Mouse (Mus musculus) spleen, postnatal 14 days (tissue): ENCODE data around the gene Sept7.
"Not testable (repeated sequence)": the region's sequence is repeated elsewhere in the genome, so short reads cannot be mapped to it uniquely, and the experiment has no call there.

ENCODE experiments used
- DNase-seq, 2 experiments: peaks; one replicate each; pipeline ENCODE4 v3.0.0; 2021 to 2022; ENCODE audit warnings: low spot score in 2 of 2

The Sept7 gene

DNA sequence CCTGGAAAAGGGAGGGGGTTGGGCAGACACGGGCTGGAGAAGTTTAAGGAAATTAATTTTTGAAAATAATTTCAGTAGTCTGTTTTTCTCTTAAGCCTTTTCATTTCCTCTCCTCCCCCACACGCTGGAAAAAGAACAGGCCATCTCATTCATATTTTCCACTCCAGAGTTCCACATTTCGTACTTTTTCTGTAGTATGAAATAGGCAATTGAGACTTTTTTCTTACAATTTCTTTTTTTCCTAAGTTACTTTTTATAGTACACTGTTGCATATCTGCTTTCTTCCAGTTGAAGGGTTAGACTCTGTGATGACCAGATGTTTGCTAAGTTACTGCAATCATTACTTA lies 1.2 kb downstream of the Sept7 start:
- DNase-seq: no peak

DNA sequence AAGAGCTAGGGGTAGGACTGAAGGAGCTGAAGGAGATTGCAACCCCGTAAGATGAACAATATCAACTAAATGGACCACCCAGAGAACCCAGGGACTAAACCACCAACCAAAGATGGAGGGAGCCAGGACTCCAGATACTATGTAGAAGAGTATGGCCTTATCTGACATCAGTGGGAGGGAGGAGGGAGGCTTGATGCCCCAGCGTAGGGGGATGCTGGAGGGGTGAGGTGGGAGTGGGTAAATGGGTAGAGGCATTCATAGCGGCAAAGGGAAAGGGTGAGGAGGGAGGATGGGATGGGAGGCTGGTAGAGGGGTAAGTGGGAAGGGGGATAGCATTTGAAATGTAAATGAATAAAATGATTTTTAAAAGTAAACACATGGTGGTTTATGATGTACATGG lies 8.2 kb downstream of the Sept7 start:
- no peak for DNase-seq

DNA sequence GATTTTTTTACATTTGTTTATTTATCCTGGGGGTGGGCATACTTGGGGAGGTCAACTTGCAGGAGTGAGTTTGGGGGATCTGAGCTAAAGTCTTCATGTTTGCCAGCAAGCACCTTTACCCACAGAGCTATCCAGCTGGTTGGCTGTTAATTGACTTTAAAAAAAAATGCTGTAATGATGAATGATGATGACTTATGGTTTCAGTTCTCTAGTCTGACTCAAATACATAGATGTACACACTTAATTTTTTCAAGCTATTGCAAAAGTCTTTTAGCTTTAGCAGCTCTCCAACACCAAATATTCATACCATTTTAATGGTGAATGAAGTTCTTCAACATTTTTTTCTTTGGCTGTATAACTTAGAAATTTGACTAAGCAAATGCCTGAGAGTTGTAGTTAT lies 8.7 kb downstream of the Sept7 start:
- no peak for DNase-seq

DNA sequence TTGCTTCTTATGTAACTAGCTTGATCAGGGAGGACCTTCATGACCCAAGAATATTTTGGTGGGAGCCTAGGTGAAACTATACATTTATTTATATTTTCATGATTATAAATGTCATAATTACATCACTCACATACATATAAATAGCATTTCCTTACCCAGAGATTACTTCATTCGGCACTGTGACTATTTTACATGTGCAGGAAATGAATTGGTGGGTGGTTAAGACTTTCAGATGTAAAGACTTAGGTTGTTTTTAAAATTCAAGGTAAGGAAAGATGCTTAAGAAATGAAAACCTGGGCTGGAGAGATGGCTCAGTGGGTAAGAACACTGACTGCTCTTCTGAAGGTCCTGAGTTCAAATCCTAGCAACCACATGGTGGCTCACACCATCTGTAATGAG lies 9.8 kb downstream of the Sept7 start:
- DNase-seq: no peak

DNA sequence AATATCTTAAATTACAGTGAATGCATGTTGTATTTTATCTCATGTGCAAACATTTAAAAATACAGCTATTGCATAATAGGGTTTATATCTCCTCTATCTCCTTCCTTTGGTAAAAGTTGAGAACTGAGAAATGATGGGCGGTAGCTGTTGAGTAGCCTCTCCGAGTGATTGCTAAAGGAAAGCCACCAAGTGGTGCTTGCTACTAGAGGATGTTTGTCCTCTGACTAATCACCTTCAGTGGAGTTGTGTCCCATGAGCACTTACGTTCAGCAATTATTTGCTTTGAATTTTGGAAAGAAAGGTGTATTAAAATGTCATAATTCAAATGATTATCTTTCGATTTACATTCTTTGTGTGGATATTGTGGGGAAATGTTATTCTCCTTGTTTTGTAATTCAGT lies 13.6 kb downstream of the Sept7 start:
- DNase-seq: no peak

DNA sequence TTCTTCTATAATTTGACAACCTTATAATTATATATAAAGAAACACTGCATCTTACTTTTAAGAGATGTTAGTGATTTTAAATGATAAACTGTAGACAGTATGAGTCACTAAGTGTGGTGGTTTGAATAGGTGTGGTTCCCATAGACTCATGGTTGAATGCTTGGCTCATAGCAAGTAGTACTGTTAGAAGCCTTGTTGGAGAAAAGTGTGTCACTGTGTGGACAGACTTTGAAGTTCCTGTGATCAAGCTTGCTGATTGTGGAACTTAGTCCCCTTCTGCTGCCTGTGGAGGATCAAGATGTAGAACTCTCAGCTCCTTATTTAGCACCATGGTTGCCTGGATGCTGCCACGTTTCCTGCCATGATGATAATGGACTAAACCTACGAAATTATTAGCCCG lies 14.9 kb downstream of the Sept7 start:
- no peak for DNase-seq

GRCm38 (mm10) chr9:25267574-25267973 lies 15.3 kb downstream of the Sept7 start:
- no peak for DNase-seq

DNA sequence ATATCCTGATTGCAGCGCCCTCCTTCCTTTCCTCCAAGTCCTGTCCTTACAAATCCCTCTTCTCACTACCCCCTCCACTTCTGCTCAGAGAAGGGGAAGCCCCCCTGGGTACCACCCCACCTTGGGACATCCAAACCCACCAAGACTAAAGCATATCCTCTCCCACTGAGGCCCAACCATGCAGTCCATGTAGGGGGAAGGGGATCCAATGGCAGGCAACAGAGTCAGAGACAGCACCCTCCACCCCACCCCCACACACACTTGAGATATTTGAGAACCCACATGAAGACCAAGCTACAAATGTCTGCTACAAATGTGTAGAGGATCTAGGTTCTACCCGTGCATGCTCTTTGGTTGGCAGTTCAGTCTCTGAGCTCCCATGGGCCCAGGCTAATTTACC lies 19.7 kb downstream of the Sept7 start:
- DNase-seq: no peak

- DNase-seq: no peak
These were observed 37.6 kb downstream of the Sept7 start for GRCm38 (mm10) chr9:25289796-25290195.

DNA sequence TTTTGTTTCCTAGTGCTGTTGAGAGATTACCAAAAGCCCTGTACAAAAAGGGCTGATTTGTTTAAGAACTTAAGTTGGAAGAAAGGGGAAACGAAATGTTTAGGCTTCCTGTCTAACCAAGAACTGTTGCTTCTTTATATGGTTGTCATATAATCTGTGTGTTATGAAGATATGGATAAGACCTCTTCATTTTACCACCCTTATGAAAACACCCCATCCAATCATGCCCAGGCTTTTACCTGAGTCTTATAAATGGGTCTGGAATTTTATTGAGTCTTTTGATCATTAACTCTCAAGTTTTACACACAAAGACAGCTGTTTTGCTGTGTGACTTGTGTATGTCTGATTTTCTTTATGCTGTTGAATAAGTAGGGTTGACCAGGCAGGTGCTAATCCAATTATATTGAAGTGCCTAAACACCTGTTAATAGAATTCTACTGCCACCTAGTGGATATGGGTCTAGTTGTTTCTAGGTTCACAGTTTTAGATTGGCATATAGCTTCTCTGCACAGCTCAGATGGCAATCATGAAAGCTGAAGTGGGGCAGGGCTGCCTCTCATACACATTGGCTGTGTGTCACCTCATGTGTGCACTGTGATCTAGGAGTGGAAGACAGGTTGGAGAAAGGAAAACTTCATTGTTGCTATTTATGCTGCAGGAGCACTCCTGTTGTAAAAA lies 57.4 kb downstream of the Sept7 start:
- DNase-seq: no peak

DNA sequence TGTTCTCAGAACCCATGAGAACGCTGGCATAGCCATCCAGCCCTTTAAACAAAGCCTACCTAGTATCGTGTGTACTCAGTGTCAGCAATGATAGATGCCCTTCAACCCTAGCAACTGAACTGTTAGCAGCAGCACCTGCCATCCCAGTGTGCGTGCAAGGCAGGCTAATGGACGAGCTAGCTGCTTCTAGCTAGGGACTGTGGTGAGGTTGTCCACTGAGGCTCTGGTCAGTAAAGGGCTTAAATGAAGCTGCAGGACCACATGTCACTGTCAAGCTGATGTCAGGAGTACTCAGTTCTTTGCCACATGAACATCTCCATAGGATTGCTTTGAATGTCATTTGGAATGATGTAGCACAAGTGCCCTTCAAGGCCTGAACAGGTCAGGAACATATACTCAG lies 62.1 kb downstream of the Sept7 start:
- no peak for DNase-seq

DNA sequence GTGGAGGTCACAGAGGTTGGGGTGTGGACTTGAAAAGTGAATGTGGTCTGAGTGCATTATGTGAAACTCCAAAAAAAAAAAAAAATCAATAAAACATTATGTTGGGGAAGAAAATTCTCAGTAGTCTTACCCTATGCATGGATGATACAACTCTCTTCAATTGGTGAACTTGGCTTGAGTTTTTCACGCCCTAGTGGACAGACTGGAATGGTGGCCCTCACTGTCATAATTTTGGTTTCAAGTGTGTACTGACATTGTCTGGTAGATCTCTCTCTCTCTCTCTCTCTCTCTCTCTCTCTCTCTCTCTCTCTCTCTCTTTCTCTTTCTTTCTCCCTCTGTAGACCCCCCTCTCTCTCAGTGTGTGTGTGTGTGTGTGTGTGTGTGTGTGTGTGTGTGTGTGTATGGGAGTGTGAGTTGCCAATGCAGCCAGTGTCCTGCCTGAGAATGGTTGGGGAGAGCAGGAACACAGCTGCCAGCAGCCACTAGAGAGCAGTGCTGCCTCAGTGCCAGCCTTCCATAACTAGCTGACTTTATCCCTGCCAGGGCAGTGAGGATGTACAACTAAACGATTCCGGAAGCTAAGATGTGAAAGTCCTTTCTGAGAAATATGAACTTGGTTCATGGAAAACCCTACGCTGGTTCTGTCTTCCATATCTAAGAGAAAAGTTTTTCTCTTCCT lies 65.7 kb downstream of the Sept7 start:
- DNase-seq: no peak

DNA sequence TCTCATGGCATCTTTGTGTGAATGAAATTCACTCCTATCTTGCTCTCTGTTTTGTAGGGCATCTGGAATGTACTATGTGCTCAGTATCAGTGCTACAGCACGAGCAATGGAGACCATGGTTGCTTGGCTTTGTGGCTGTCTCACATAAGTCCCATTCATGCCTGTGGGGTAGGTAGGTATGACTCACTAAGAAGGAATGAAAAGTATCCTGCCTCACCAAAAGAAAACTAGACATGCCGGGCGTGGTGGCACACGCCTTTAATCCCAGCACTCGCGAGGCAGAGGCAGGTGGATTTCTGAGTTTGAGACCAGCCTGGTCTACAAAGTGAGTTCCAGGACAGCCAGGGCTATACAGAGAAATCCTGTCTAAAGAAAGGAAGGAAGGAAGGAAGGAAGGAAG lies 67.4 kb downstream of the Sept7 start:
- not testable (repeated sequence) for DNase-seq

GRCm38 (mm10) chr9:25327727-25328370 lies 75.6 kb downstream of the Sept7 start:
- DNase-seq: no peak

DNA sequence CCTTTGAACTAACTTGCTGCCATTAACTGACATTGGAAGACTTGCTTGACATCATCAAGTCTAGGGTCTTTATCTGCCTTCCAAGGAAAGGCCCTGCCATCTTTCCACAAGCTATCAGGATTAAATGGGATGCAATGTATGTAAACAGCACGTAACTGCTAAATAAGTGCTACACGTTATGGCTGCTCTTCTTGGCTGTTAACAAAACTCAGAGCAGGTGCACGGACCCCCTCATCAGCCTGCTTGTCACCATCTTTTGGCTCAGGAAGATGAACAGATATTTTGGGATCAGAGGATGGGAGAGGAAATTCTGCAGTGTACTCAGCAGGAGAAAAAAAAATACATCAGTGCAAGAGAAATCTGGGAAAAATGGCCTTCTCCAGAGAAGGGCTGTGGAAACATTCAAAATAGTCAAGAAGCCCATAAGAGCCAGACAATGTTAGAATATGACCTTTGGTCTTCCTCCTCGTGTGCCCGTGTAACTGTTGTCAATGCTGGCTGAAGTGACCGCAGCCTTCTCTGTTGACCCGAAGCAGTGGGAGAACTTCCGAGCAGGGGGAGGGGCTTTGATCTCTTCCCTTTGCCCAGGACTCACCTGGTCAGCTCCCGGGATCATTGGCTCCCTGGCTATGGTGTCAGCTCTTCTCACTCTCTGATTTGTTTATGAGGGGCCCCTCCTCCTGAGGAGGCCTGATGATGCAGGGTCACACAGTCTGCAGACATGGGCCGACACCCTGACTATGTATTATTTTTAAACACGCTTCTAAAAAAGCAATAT lies 76.9 kb downstream of the Sept7 start:
- DNase-seq: no peak

GRCm38 (mm10) chr9:25337436-25338198 lies 85.4 kb downstream of the Sept7 start:
- DNase-seq: no peak

- DNase-seq: no peak
These were observed 88.2 kb downstream of the Sept7 start for GRCm38 (mm10) chr9:25340412-25340811.

DNA sequence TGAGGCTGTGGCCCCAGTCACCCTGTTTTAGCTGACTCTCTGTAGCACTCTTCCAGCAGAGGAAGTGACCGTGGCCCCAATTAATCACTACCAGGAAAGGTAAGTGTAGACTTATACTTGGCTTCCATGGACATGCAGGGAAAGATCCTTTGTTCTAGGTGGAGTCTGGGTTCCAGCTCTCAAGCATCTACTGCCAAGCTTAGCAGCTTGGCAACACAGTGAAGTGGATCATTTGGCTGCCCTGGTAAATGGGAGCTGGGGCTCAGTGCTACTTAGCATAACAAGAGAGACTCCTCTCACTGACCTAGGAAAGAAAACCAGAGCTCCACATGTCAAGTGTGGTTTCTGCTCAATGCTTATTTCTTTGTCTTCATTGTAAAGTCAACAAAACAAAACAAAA lies 101.5 kb downstream of the Sept7 start:
- DNase-seq: no peak

DNA sequence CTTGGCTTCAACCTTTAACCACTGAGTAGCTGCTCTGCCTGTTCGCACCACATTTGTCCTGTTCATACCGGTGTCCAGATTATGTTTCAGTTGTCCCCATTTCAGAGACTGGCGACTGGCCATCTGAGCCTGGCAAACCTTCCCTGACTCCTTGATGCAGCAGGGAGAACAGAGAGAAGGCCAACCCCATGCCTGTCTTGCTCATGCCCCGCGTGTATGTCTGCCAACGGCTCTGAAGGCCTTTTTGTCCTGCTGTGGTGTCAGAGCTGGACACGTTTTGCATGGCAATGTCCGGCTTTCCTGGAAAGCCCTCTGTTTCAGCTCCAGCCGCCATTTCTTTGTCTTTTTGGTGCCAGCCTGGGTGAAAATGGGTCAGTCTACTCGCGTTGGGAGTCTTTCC lies 103.6 kb downstream of the Sept7 start:
- DNase-seq: no peak

DNA sequence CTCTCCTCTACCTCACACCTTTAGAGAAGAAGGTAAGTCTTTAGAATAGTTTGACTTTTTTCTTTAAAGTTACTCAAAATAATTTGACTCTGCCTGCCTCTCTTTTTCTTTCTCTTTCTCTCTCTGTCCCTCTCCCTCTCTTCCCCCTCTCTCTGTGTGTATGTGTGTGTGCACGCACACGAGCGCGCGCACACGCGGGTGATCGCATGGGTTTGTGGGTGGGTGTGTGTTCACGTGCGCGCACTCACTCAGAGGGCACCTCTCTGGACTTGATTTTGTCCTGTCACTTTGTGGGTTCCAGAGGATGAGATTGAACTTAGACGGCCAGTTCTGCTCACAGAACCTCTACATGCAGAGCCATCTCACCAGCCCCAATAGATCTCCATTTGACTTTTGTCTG lies 105.3 kb downstream of the Sept7 start:
- no peak for DNase-seq

- no peak for DNase-seq
These were observed 105.8 kb downstream of the Sept7 start for GRCm38 (mm10) chr9:25358018-25358417.
